Mouse (Mus musculus): Measurements from ENCODE around the gene Col23a1.

DNA sequence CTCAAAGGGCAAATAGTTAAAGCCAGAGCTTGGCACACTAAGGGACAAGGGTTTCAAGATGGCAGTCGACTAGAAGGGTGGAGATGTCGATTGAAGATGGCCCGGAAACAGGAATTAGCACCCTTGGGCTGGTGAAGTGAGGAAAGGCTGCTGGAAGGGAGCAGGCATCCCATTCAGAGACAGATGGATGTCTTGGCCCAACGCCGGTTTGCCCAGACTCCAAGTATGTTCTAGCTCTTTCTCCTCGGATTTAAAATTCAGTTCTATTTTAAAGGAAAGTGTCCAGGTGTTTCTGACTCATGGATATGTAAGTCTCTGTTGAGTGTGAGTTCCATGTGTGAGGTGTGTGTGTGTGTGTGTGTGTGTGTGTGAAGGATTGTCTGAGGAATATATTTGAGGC is 53.1 kb downstream of the Col23a1 start:
- TF ChIP-seq POLR2A (IDR thresholded peaks at IDR 0.05; ENCODE audit: insufficient read depth, low read length) (no peak), CTCF (IDR thresholded peaks at IDR 0.05; ENCODE audit: low read depth, low read length) (no peak), EP300 (IDR thresholded peaks at IDR 0.05; ENCODE audit: insufficient read depth, low read depth, low read length) (no peak)
